Mouse (Mus musculus) kidney, embryonic 14.5 days (tissue): ENCODE results near the gene Shroom3. TPM values are rescaled to one million over a fixed set of nuclear protein-coding genes. Genes with fewer than 3 reads are reported as not detected.

ENCODE experiments used
- ATAC-seq: fragments of 200-750 bp; cut with Nextera tagmentation; 2 replicates; pipeline ENCODE4 v1.8.0; 2017; ENCODE audit warnings: moderate number of reproducible peaks, mild to moderate bottlenecking, moderate TSS enrichment, moderate library complexity; ENCODE audit not compliant: low FRiP score, low TSS enrichment
- H3K27ac ChIP-seq: fragments of 300-500 bp; sonication (generic); 2 replicates; pipeline ENCODE4 v1.5.1; 2014; ENCODE audit warnings: low read depth, mild to moderate bottlenecking, low read length, moderate library complexity, mixed read lengths
- H3K27me3 ChIP-seq: fragments of 300-500 bp; sonication (generic); 2 replicates; pipeline ENCODE4 v1.6.1; 2014; ENCODE audit warnings: mild to moderate bottlenecking, low read length; ENCODE audit not compliant: control insufficient read depth, insufficient read depth
- H3K36me3 ChIP-seq: fragments of 300-500 bp; sonication (generic); 2 replicates; pipeline ENCODE4 v1.6.1; 2014; ENCODE audit warnings: low read length, mixed read lengths; ENCODE audit not compliant: control insufficient read depth, insufficient read depth
- H3K4me1 ChIP-seq: fragments of 300-500 bp; sonication (generic); 2 replicates; pipeline ENCODE4 v1.6.1; 2014; ENCODE audit warnings: low read length, mixed read lengths; ENCODE audit not compliant: control insufficient read depth, insufficient read depth
- H3K4me2 ChIP-seq: fragments of 300-500 bp; sonication (generic); replicated peaks from 2 replicates; pipeline ENCODE4 v1.6.1; 2014; ENCODE audit warnings: low read depth, mild to moderate bottlenecking, low read length
- H3K4me3 ChIP-seq: fragments of 300-500 bp; sonication (generic); 2 replicates; pipeline ENCODE4 v1.5.1; 2014; ENCODE audit warnings: mild to moderate bottlenecking, low read length
- H3K9ac ChIP-seq: fragments of 300-500 bp; sonication (generic); 2 replicates; pipeline ENCODE4 v1.6.1; 2014; ENCODE audit warnings: low read depth, mild to moderate bottlenecking, low read length, moderate library complexity
- H3K9me3 ChIP-seq: fragments of 300-500 bp; sonication (generic); 2 replicates; pipeline ENCODE4 v1.6.1; 2016; ENCODE audit warnings: low read length; ENCODE audit not compliant: control insufficient read depth
- WGBS: fragments of 180-500 bp; shearing (Covaris S2); extraction: QIAGEN DNeasy Blood & Tissue Kit; methylation state at CpG from one replicate; pipeline ENCODE4 v1.1.7; 2014; 5-methylcytosine and 5-hydroxymethylcytosine counted together
- polyA plus RNA-seq: library from polyadenylated mRNA; unstranded; fragments of >200 nt; fragmentation: Nextera tagmentation; extraction: Ambion mirVana; gene quantifications from 2 replicates; pipeline ENCODE4 v1.2.1, GENCODE M21; 2014

The Shroom3 gene
- polyA plus RNA-seq, 1 experiment from 2014 or later = 16.0 TPM

DNA sequence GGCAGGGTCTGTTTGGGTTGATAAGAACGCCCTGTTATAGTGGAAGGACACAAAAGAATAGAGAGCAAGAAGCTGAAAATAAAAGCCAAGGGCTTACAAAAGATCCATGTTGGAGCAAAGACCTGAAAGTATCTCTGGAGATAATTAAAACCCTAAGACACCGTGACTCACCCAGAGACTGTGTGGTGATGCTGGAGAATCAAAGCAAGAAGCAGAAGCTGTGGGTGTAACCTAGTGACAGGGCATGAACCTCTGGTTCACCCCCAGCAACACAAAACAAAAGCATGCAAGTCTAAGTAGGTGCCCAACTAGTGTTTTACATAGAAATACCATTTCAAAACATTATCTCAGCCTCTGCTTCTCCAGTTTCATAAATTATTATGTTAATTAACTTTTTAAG, 91.2 kb downstream of the Shroom3 start:
- Histone ChIP-seq H3K9ac (no peak overlapping the region), H3K9me3 (peaks cover 3% of the 10 kb centered on the region; the same call in 1 of the 2 replicates), H3K4me2 (no peak overlapping the region), H3K4me3 (no peak overlapping the region), H3K27ac (no peak overlapping the region), H3K4me1 (no peaks in the 10 kb centered on the region), H3K27me3 (no peaks in the 10 kb centered on the region), H3K36me3 (no peaks in the 10 kb centered on the region)
- ATAC-seq = no peak
- WGBS = 84% methylated on average over 2 of the region's 2 CpGs

DNA sequence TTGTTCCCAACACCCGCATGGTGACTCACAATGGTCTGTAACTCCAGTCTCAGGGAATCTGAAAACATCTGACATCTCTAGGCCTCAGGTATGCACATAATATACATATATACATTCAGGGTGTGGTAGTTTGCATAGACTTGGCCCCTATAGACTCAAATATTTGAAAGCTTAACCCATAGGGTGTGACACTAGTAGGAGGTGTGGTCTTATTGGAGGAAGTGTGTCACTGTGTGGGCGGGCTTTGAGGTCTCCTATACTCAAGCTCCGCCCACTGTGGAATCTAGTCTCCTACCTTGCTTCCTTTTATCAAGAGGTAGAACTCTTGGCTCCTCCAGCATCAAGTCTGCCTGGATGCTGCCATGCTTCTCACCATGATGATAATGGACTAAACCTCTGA, 91.7 kb downstream of the Shroom3 start:
- WGBS = 96% methylated on average over 3 of the region's 3 CpGs
- ATAC-seq = no peak
- H3K27ac ChIP-seq = no peak overlapping the region

DNA sequence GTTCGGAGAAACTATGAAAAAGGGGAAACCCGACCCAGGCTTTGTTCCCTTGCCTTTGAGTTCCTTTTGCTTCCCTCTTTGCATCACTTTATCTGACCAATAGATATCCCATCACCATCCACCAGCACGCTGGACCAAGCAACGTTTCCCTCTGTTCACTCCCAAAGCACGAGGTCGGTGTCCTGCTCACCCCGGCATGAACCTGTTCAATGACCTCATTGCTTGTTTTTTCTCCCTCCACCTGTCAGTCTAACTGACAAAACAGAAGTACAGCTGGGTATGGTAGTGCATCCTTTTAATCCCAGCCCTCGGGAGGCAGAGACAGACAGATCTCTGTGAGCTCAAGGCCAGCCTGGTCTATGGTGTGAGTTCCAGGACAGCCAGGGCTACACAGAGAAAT, 95.2 kb downstream of the Shroom3 start:
- Histone ChIP-seq H3K4me2 (no peak overlapping the region), H3K9ac (no peak overlapping the region), H3K4me3 (no peak overlapping the region), H3K27me3 (no peaks in the 10 kb centered on the region), H3K9me3 (no peaks in the 10 kb centered on the region), H3K4me1 (no peaks in the 10 kb centered on the region), H3K36me3 (no peaks in the 10 kb centered on the region), H3K27ac (no peak overlapping the region)
- no peak for ATAC-seq
- 48% methylated on average over 8 of the region's 8 CpGs for WGBS

More for the DNA sequence above, 91.7 kb downstream of the Shroom3 start:
- Histone ChIP-seq H3K27me3 (no peaks in the 10 kb centered on the region), H3K9ac (no peak overlapping the region), H3K4me2 (no peak overlapping the region), H3K36me3 (no peaks in the 10 kb centered on the region), H3K9me3 (no peaks in the 10 kb centered on the region; the same call in 1 of the 2 replicates), H3K4me3 (no peak overlapping the region), H3K4me1 (no peaks in the 10 kb centered on the region)

DNA sequence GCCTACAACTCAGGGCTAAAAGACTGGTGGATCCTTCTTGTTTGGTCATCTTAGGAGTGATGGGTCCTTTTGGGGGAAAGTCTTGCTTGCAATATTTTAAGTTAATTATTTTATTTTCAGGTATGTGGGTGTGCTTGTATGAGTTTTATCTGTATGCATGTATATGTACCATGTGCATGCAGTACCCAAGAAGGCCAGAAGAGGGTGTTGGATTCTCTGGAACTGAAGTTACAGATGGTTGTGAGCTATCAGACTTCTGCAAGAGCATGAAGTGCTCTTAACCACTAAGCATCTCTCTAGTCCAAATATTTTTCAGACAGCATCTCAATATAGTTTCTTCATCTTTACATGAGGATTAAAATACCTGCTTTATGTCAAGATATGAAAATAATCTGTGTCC, 97.8 kb downstream of the Shroom3 start:
- no peak for ATAC-seq
- Histone ChIP-seq H3K27me3 (no peaks in the 10 kb centered on the region), H3K27ac (no peak overlapping the region), H3K4me3 (no peak overlapping the region), H3K9ac (no peak overlapping the region), H3K9me3 (no peaks in the 10 kb centered on the region), H3K4me2 (no peak overlapping the region), H3K4me1 (peaks cover 17% of the 10 kb centered on the region), H3K36me3 (no peaks in the 10 kb centered on the region)

DNA sequence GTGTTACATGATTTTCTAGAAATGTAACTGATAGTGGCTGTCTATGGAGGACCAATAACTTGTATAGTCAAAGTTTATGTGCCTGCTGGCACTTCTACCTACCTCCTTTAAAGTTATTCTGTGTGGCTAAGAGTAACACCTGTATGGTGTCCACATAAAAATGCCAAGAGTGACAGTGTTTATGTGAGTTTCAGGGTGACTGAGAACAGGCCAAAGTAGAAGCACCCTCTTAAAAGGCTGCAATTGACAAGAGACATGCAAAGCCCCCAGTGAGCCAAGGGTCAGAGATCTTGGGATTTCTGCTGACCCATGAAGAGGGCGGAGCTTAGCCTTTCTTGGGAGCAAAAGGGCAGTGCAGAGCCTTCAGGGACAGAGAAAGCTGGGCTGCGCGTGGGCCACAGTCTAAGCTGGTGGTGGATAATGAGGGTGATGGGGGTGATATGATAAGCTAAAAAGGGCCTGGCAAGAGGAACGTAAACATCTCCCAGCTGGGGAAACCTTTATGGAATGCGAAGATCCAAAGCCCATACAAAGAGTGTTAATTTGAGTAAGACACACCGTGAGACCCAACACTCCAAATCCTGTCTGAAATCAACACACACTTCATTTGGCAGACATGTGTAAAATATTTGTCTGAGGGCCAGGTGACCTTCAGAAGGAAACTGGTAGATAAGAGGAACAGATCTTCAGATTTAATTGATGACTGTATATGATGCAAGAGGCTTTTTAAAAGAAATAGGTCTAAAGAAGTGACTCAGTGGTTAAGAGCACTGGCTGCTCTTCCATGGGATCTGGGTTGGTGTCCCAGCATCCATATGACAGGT, 101.0 kb downstream of the Shroom3 start:
- Histone ChIP-seq H3K27me3 (no peaks in the 10 kb centered on the region), H3K4me3 (no peak overlapping the region), H3K4me1 (peaks cover 17% of the 10 kb centered on the region), H3K27ac (no peak overlapping the region), H3K36me3 (no peaks in the 10 kb centered on the region), H3K4me2 (no peak overlapping the region), H3K9me3 (no peaks in the 10 kb centered on the region), H3K9ac (no peak overlapping the region)
- peak; percentile 92 for ATAC-seq
- 22% methylated on average over 6 of the region's 6 CpGs for WGBS

DNA sequence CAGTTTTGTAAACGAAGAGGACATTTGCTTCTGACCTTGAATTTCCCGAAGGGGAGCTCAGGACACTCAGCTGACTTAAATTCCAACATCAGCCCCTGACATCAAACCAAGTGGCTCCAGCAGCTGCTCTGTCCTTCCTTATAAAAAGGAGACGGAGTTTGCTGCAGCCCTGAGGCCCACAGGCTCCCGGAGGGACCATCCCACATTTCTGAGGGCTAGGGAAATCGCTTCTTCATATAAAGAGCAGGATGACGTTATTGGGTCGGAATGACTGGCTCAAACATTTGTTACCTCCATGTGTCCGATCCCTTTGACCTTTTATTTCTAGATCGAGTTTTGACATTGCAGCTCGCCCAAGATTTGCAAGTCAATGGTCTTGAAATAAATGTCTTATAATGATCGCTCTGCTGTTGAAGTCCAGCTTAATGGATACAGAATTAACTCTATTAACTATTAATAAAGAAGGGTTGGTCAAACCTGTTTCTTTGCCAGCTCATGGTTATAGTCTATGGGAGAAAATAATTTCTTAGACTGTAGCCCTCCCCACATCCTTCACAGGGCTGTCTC, 102.7 kb downstream of the Shroom3 start:
- no peak for ATAC-seq
- no peak overlapping the region for H3K4me2 ChIP-seq

DNA sequence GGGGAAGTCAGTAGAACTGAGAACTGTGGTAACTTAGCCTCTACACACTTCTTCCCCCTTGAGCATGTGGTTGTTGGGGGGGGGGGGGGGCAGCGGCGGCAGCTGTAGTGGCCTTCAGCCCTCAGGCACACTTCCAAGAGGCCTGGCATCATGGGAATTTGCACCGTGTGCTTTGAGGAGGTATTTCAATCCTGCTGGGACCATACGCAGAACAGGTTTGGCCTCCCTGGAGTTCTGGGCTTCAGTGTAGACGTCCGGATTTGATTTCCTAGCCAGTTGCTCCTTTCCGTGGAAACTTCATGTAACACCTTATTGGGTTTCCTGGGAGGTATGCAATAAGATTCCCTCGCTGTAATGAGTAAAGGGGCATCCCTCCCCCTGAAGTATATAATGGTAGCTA, 105.8 kb downstream of the Shroom3 start:
- no peak for ATAC-seq
- H3K27ac ChIP-seq = no peak overlapping the region
- H3K9me3 ChIP-seq = no peaks in the 10 kb centered on the region
- no peaks in the 10 kb centered on the region for H3K27me3 ChIP-seq
- no peaks in the 10 kb centered on the region for H3K36me3 ChIP-seq
- peaks cover 11% of the 10 kb centered on the region for H3K4me1 ChIP-seq
- no peak overlapping the region for H3K4me2 ChIP-seq
- H3K4me3 ChIP-seq = no peak overlapping the region
- WGBS = 53% methylated on average over 8 of the region's 8 CpGs
- H3K9ac ChIP-seq = no peak overlapping the region

More for the DNA sequence above, 102.7 kb downstream of the Shroom3 start:
- H3K27me3 ChIP-seq = no peaks in the 10 kb centered on the region
- WGBS = 74% methylated on average over 11 of the region's 11 CpGs
- H3K27ac ChIP-seq = no peak overlapping the region
- no peak overlapping the region for H3K9ac ChIP-seq
- H3K36me3 ChIP-seq = no peaks in the 10 kb centered on the region
- H3K4me1 ChIP-seq = peaks cover 17% of the 10 kb centered on the region
- no peaks in the 10 kb centered on the region for H3K9me3 ChIP-seq
- no peak overlapping the region for H3K4me3 ChIP-seq

DNA sequence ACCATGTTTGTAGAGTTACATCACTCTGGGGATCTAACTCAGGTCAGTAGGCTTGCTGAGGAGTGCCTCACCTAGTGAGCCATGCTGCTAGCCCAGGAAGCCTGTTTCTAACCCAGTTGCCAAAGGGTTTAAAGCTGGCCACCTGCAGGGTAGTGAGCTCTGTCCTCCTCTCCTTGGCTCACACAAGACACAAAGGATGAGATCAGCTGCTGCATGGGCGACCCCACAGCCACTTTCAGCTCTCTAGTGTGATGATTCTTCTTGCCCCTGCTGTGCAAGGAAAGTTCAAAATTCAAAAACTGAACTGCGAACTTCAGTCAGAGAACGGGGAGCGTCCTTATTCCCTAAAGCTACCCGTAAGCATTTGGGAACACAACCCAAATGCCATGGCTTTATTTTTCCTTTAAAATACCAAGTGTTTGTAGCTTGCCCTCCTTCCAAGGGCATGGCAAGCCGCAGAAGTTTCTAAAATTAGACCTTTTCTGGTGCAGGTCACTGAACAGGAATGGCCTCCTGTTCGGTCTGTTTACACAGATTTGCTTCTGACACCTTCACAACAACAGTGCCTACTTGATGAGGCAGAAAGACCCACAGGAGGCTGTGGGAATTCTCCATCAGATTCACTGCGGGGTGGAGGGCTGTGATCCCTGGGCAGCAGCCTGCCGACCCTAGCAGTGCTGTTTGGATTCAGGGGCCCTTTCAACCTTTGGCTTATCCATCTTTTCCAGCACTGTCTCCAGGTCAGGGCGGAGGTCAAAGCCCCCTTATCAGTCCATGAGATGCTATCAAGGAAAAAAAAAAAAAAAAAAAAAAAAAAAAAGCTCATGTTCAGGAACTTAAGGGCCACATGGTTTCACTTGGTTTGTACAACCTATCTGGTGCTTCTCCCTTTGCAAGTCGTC, 113.1 kb downstream of the Shroom3 start:
- Histone ChIP-seq H3K4me2 (no peak overlapping the region; the same call in 1 of the 2 replicates), H3K27me3 (no peaks in the 10 kb centered on the region), H3K4me3 (no peak overlapping the region), H3K27ac (no peak overlapping the region), H3K9me3 (no peaks in the 10 kb centered on the region), H3K9ac (no peak overlapping the region), H3K36me3 (no peaks in the 10 kb centered on the region), H3K4me1 (peaks cover 5% of the 10 kb centered on the region; the same call in 1 of the 2 replicates)
- ATAC-seq = no peak; the same call in 1 of the 2 replicates
- 28% methylated on average over 11 of the region's 11 CpGs for WGBS
